Mouse (Mus musculus): ENCODE measurements around the gene Dcp1b. TPM values are rescaled to one million over a fixed set of nuclear protein-coding genes. Genes with fewer than 3 reads are reported as not detected.
A peak's percentile ranks its signal among the peaks of the same experiment; 100 is the strongest.

Dcp1b gene
- total RNA-seq (2014; rRNA removed), result 2.1 and 2.5 TPM in 2 replicates
- polyA plus RNA-seq (2012; rRNA removed), result 2.7 and 4.1 TPM in 2 replicates

DNA sequence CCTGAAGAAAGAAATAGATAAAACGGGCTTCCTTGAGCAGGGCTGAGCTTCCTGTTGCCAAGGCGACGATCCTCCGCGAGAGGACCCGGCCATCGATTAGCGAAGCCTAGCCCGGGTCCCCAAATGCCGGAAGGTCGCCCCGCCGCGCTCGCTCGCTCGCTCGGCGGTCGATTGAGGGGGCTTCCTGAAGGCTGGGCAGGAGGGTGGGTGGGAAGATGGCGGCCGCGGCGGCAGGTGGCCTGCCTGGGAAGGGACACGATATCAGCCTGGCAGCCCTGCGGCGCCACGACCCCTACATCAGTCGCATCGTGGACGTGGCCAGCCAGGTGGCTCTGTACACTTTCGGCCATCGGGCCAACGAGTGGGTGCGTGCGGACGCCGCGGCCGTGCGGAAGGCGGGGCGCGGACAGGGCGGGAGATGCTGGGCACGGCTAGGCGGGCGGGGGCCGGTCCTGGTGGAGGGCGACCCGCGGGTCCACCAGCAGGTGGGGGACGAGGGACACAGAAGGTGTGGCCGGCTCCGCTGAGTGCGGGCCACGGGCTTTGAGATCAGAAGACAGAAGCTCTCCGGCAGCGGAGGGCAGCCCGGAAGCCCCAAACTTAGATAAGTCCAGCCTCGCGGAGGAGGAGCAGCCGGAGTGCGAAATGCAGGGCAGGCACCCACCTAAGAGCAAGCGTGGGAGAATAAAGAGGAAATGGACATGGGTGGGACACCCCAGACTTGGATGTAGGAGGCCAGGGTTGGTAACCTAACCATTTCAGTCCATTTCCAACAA lies at the start of gene Dcp1b:
Gene Dcp1b (plus strand): TSS at position 176 of the 776 bp plus-strand sequence.
- Histone ChIP-seq H3K4me1 (ENCODE audit: control insufficient read depth, insufficient read depth, low read length) (no peaks in the 10 kb centered on the region), H3K9ac (ENCODE audit: low read depth, low read length) (peak within 1 kb of the TSS; percentile 82), H3K79me2 (ENCODE audit: control insufficient read depth, insufficient read depth, low read length) (no peaks in the 10 kb centered on the region), H3K27me3 (ENCODE audit: control insufficient read depth, insufficient read depth, low read length) (no peaks in the 10 kb centered on the region), H3K27ac (replicated peaks; ENCODE audit: insufficient read depth, low read depth, low read length) (peak within 1 kb of the TSS; percentile 9), H3K36me3 (ENCODE audit: control insufficient read depth, insufficient read depth, low read length) (no peaks in the 10 kb centered on the region), H3K4me3 (ENCODE audit: insufficient read depth, low read depth, low read length) (peak within 1 kb of the TSS; percentile 75)
- WGBS, result under 1% methylated on average over 65 of the region's 65 CpGs
- TF ChIP-seq POLR2A (IDR thresholded peaks at IDR 0.05; ENCODE audit: extremely low read depth, insufficient read depth, low read length) (0 out of 2 replicates have a peak, but pooled peaks have one; percentile 24), CTCF (IDR thresholded peaks at IDR 0.05; ENCODE audit: low read depth, low read length) (peak; percentile 23; the same call in 1 of the 2 replicates)
- DNase-seq (ENCODE audit: extremely low read depth, low read depth, low spot score), result peak; percentile 61

DNA sequence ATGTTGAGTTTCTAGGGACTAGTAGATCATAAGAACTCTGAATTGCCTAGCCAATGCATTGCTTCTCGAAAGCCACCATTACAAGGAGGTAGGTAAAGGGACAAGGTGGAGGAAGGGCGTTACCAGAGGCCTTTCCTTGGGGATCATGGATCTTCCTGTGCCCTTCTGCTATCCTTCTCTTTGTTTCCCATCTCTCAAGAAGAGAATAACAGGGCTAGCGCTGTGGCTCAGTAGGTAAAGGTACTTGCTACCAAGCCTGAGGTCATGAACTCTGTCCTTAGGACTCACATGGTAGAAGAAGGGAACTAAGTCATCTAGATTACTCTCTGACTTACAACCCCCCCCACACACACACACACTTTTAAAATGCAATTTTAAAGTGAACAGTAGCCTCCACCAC lies 48.1 kb upstream of the Dcp1b start:
- WGBS, result 91% methylated on average over 3 of the region's 3 CpGs
- no peak overlapping the region for H3K27ac ChIP-seq (replicated peaks; ENCODE audit: insufficient read depth, low read depth, low read length)
- H3K27me3 ChIP-seq (ENCODE audit: control insufficient read depth, insufficient read depth, low read length), result no peaks in the 10 kb centered on the region
- no peak for DNase-seq (ENCODE audit: extremely low read depth, low read depth, low spot score)
- TF ChIP-seq POLR2A (IDR thresholded peaks at IDR 0.05; ENCODE audit: extremely low read depth, insufficient read depth, low read length), result no peak
- TF ChIP-seq CTCF (IDR thresholded peaks at IDR 0.05; ENCODE audit: low read depth, low read length), result no peak
- no peak overlapping the region for H3K9ac ChIP-seq (ENCODE audit: low read depth, low read length)
- H3K36me3 ChIP-seq (ENCODE audit: control insufficient read depth, insufficient read depth, low read length), result no peaks in the 10 kb centered on the region
- H3K4me1 ChIP-seq (ENCODE audit: control insufficient read depth, insufficient read depth, low read length), result no peaks in the 10 kb centered on the region
- no peak overlapping the region for H3K4me3 ChIP-seq (ENCODE audit: insufficient read depth, low read depth, low read length)
- no peaks in the 10 kb centered on the region for H3K79me2 ChIP-seq (ENCODE audit: control insufficient read depth, insufficient read depth, low read length)

- DNase-seq (ENCODE audit: extremely low read depth, low read depth, low spot score), result no peak
- H3K27ac ChIP-seq (replicated peaks; ENCODE audit: insufficient read depth, low read depth, low read length), result no peak overlapping the region
- H3K27me3 ChIP-seq (ENCODE audit: control insufficient read depth, insufficient read depth, low read length), result no peaks in the 10 kb centered on the region
- WGBS, result 57% methylated on average over 1 of the region's 1 CpGs
- H3K9ac ChIP-seq (ENCODE audit: low read depth, low read length), result no peak overlapping the region
- H3K4me3 ChIP-seq (ENCODE audit: insufficient read depth, low read depth, low read length), result no peak overlapping the region
- TF ChIP-seq CTCF (IDR thresholded peaks at IDR 0.05; ENCODE audit: low read depth, low read length) (no peak), POLR2A (IDR thresholded peaks at IDR 0.05; ENCODE audit: extremely low read depth, insufficient read depth, low read length) (no peak)
- no peaks in the 10 kb centered on the region for H3K4me1 ChIP-seq (ENCODE audit: control insufficient read depth, insufficient read depth, low read length)
- no peaks in the 10 kb centered on the region for H3K79me2 ChIP-seq (ENCODE audit: control insufficient read depth, insufficient read depth, low read length)
- no peaks in the 10 kb centered on the region for H3K36me3 ChIP-seq (ENCODE audit: control insufficient read depth, insufficient read depth, low read length)
Measured at GRCm38 (mm10) chr6:119128076-119128475, 47.0 kb upstream of the Dcp1b start.

DNA sequence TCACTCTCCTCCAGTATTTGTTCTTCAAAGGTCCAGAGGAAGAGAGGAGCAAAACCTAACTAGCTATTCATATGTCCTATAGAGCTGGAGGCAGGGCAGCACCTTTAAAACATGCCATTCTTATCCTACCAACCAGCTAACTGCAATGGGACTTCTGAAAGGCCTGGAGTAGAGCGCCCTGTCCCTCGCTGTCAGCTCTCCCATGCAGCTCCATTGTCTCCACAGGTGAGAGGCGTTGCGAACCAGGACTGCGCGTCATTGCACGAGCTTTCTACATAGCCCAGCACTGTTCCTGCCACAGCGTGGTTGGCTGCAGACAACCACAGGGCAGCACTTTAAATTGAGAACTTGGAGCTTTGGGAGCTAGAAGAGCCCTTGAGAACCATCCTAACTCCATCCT lies 46.5 kb upstream of the Dcp1b start:
- 95% methylated on average over 8 of the region's 8 CpGs for WGBS
- no peaks in the 10 kb centered on the region for H3K4me1 ChIP-seq (ENCODE audit: control insufficient read depth, insufficient read depth, low read length)
- H3K27ac ChIP-seq (replicated peaks; ENCODE audit: insufficient read depth, low read depth, low read length), result no peak overlapping the region
- H3K9ac ChIP-seq (ENCODE audit: low read depth, low read length), result no peak overlapping the region
- H3K79me2 ChIP-seq (ENCODE audit: control insufficient read depth, insufficient read depth, low read length), result no peaks in the 10 kb centered on the region
- no peak for TF ChIP-seq CTCF (IDR thresholded peaks at IDR 0.05; ENCODE audit: low read depth, low read length)
- TF ChIP-seq POLR2A (IDR thresholded peaks at IDR 0.05; ENCODE audit: extremely low read depth, insufficient read depth, low read length), result no peak
- no peaks in the 10 kb centered on the region for H3K27me3 ChIP-seq (ENCODE audit: control insufficient read depth, insufficient read depth, low read length)
- DNase-seq (ENCODE audit: extremely low read depth, low read depth, low spot score), result no peak
- H3K4me3 ChIP-seq (ENCODE audit: insufficient read depth, low read depth, low read length), result no peak overlapping the region
- no peaks in the 10 kb centered on the region for H3K36me3 ChIP-seq (ENCODE audit: control insufficient read depth, insufficient read depth, low read length)

GRCm38 (mm10) chr6:119129664-119130063 lies 45.4 kb upstream of the Dcp1b start:
- H3K9ac ChIP-seq (ENCODE audit: low read depth, low read length), result no peak overlapping the region
- H3K4me1 ChIP-seq (ENCODE audit: control insufficient read depth, insufficient read depth, low read length), result no peaks in the 10 kb centered on the region
- no peaks in the 10 kb centered on the region for H3K79me2 ChIP-seq (ENCODE audit: control insufficient read depth, insufficient read depth, low read length)
- H3K27me3 ChIP-seq (ENCODE audit: control insufficient read depth, insufficient read depth, low read length), result no peaks in the 10 kb centered on the region
- peak; percentile 5 for DNase-seq (ENCODE audit: extremely low read depth, low read depth, low spot score)
- no peaks in the 10 kb centered on the region for H3K36me3 ChIP-seq (ENCODE audit: control insufficient read depth, insufficient read depth, low read length)
- no peak overlapping the region for H3K27ac ChIP-seq (replicated peaks; ENCODE audit: insufficient read depth, low read depth, low read length)
- WGBS, result 65% methylated on average over 5 of the region's 5 CpGs
- TF ChIP-seq POLR2A (IDR thresholded peaks at IDR 0.05; ENCODE audit: extremely low read depth, insufficient read depth, low read length) (no peak), CTCF (IDR thresholded peaks at IDR 0.05; ENCODE audit: low read depth, low read length) (peak; percentile 80)
- no peak overlapping the region for H3K4me3 ChIP-seq (ENCODE audit: insufficient read depth, low read depth, low read length)
